Mouse (Mus musculus): ENCODE measurements at regions not wholly inside any gene's neighbourhood (a gene's known extent, or its start where the extent isn't known, plus 50 kb on each side); places are given as distances from the start of the nearest gene placed in this dataset.

DNA sequence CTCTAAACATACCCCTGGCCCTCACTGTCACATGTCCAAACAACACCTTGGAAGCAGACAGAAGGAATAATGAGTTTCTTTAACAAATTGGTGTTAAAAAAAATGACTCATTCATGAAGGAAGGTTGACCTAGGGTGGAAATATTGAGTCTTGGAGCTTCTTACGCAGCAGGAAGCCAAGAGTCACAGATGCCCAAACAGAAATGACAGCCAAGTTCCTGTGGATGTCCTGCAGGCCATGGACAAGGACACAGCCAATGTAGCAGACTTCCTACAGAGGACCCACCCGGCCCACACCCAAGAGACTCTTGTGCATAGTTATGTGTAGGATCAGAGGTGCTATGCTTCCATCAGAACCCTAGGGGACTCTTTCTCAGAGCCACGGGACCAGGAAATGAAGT, 136.1 kb upstream of the Gm3448 start:
- DNase-seq (ENCODE audit: low read depth in 3 of 3, low spot score in 3 of 3) (no peak), ATAC-seq (ENCODE audit: insufficient read depth) (no peak)
- no peak overlapping the region for H3K9ac ChIP-seq (replicated peaks)
- no peak overlapping the region for H3K4me2 ChIP-seq (ENCODE audit: low read depth)
- peaks cover 0 to 12% of the 10 kb centered on the region in 2 experiments; a peak in 1 of 4 replicates for H3K4me1 ChIP-seq (replicated peaks; ENCODE audit: control insufficient read depth in 2 of 2, insufficient read depth in 2 of 2, low read length in 1 of 2)
- H3K9me3 ChIP-seq (ENCODE audit: control insufficient read depth, low read length): no peaks in the 10 kb centered on the region
- TF ChIP-seq EP300 (IDR thresholded peaks at IDR 0.05; ENCODE audit: low read depth) (no peak), CTCF (IDR thresholded peaks at IDR 0.05; ENCODE audit: low read depth) (no peak)
- WGBS (ENCODE audit: insufficient replicate concordance): 33% methylated on average over 3 of the region's 3 CpGs
- H3K4me3 ChIP-seq (ENCODE audit: insufficient read depth in 1 of 2, low read depth in 2 of 2, low read length in 2 of 2): no peak overlapping the region
- no peak overlapping the region for H3K27ac ChIP-seq
- H3K27me3 ChIP-seq (ENCODE audit: control insufficient read depth, insufficient read depth, low read length): no peaks in the 10 kb centered on the region
- no peaks in the 10 kb centered on the region for H3K36me3 ChIP-seq (replicated peaks; ENCODE audit: control insufficient read depth, insufficient read depth, low read depth)

DNA sequence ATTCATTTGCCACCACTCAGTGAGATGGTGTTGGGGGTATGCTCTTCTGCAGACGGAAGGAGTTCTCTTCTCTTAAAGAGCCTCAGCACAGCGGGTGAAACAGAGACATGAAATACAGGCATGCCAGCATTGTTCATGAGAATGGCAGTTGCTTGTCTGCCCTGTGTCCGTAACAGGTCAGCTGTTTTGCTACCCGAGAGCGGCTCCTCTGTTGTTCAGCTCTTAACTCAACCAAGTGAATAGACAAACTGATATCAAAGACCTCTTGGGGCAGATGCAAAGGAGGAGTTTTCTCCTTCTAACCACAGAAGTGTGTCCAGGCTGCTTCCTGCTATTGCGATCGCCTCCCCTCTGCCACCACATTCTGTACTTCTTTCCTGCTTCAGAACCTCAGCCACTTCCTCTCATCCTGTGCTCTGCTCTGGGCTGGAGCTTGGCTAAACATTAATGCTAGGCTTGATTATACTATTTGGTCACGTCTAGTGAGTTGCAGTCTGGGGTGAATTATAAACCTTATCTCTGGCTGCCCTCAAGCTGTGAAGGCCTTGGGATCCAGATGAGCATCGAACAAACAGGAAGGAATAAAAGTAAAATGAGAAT, 133.1 kb upstream of the Gm3448 start:
- no peaks in the 10 kb centered on the region for H3K27me3 ChIP-seq (ENCODE audit: control insufficient read depth, insufficient read depth, low read length)

DNA sequence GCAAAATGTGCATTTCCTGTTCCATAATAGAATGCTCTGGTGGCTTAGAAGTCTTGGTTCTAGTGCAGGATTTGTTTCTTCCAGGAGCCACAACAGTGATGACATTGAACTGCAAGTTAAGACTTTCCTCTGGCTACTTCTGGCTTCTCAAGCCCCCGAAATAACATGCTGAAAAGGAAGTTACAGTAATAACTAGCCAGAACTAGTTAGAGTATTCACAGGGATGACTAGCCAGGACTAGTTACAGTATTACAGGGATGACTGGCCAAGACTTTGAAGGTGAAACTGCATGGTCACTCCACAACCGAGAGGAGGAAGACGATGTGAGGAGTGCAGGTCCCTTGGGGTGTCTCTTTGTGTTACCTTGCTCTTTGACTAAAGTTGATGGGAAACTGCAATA, 126.6 kb upstream of the Gm3448 start:
- WGBS (ENCODE audit: insufficient replicate concordance): 57% methylated on average over 3 of the region's 3 CpGs
- H3K9ac ChIP-seq (replicated peaks): no peak overlapping the region
- H3K4me1 ChIP-seq (replicated peaks; ENCODE audit: control insufficient read depth in 2 of 2, insufficient read depth in 2 of 2, low read length in 1 of 2): no peaks in the 10 kb centered on the region
- H3K4me2 ChIP-seq (ENCODE audit: low read depth): no peak overlapping the region
- ATAC-seq (ENCODE audit: insufficient read depth) (no peak), DNase-seq (ENCODE audit: low read depth in 3 of 3, low spot score in 3 of 3) (no peak)
- H3K9me3 ChIP-seq (ENCODE audit: control insufficient read depth, low read length): no peaks in the 10 kb centered on the region
- no peak overlapping the region for H3K4me3 ChIP-seq (ENCODE audit: insufficient read depth in 1 of 2, low read depth in 2 of 2, low read length in 2 of 2)
- TF ChIP-seq CTCF (IDR thresholded peaks at IDR 0.05; ENCODE audit: low read depth) (no peak), EP300 (IDR thresholded peaks at IDR 0.05; ENCODE audit: low read depth) (no peak)
- H3K36me3 ChIP-seq (replicated peaks; ENCODE audit: control insufficient read depth, insufficient read depth, low read depth): no peaks in the 10 kb centered on the region
- H3K27ac ChIP-seq: no peak overlapping the region
- no peaks in the 10 kb centered on the region for H3K27me3 ChIP-seq (ENCODE audit: control insufficient read depth, insufficient read depth, low read length)

More for the DNA sequence above, 133.1 kb upstream of the Gm3448 start:
- Histone ChIP-seq H3K36me3 (replicated peaks; ENCODE audit: control insufficient read depth, insufficient read depth, low read depth) (no peaks in the 10 kb centered on the region), H3K9me3 (ENCODE audit: control insufficient read depth, low read length) (no peaks in the 10 kb centered on the region), H3K9ac (replicated peaks) (no peak overlapping the region), H3K27ac (no peak overlapping the region), H3K4me1 (replicated peaks; ENCODE audit: control insufficient read depth in 2 of 2, insufficient read depth in 2 of 2, low read length in 1 of 2) (peaks cover 0 to 12% of the 10 kb centered on the region in 2 experiments; a peak in 1 of 4 replicates), H3K4me2 (ENCODE audit: low read depth) (no peak overlapping the region), H3K4me3 (ENCODE audit: insufficient read depth in 1 of 2, low read depth in 2 of 2, low read length in 2 of 2) (no peak overlapping the region)
- WGBS (ENCODE audit: insufficient replicate concordance): 13% methylated on average over 9 of the region's 9 CpGs
- ATAC-seq (ENCODE audit: insufficient read depth) (no peak), DNase-seq (ENCODE audit: low read depth in 3 of 3, low spot score in 3 of 3) (no peak)
- TF ChIP-seq EP300 (IDR thresholded peaks at IDR 0.05; ENCODE audit: low read depth): no peak
- no peak for TF ChIP-seq CTCF (IDR thresholded peaks at IDR 0.05; ENCODE audit: low read depth)

DNA sequence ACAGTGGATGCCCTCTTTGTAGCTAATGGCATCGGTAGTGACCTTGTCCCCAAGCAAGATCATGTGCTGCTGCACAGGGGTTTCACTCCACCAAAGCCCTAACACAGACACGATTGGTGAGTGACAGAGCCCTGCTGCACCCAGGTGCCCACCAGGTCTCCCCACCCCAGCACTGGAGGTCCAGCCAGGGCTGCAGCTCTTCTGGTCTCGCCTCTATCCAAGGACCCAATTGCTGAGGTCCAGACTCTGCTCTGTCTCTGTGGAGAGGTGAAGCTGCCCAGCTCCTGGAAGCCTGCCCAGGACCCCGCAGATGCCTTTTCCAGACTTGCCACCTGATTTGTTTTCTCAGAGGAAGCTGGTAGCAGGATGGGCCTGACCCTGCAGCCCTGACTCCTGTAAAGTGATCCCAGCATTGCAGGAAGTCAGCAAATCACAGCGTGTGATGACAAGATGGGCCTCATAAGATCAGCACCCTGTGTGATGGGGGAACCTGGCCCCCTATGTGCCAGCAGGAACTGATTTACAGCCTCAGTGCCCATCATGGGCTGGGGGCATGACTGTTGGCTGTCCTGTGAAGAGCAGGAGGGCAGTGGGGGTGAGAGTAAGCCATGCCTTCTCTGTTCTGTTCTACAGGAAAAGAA, 116.5 kb upstream of the Gm3448 start:
- Histone ChIP-seq H3K27me3 (ENCODE audit: control insufficient read depth, insufficient read depth, low read length) (no peaks in the 10 kb centered on the region), H3K4me2 (ENCODE audit: low read depth) (no peak overlapping the region), H3K9ac (replicated peaks) (no peak overlapping the region), H3K9me3 (ENCODE audit: control insufficient read depth, low read length) (no peaks in the 10 kb centered on the region), H3K36me3 (replicated peaks; ENCODE audit: control insufficient read depth, insufficient read depth, low read depth) (no peaks in the 10 kb centered on the region), H3K27ac (no peak overlapping the region), H3K4me1 (replicated peaks; ENCODE audit: control insufficient read depth in 2 of 2, insufficient read depth in 2 of 2, low read length in 1 of 2) (peaks cover 0 to 9% of the 10 kb centered on the region in 2 experiments; a peak in 2 of 4 replicates), H3K4me3 (ENCODE audit: insufficient read depth in 1 of 2, low read depth in 2 of 2, low read length in 2 of 2) (no peak overlapping the region)
- 58% methylated on average over 5 of the region's 5 CpGs for WGBS (ENCODE audit: insufficient replicate concordance)
- TF ChIP-seq EP300 (IDR thresholded peaks at IDR 0.05; ENCODE audit: low read depth) (no peak), CTCF (IDR thresholded peaks at IDR 0.05; ENCODE audit: low read depth) (no peak)
- DNase-seq (ENCODE audit: low read depth in 3 of 3, low spot score in 3 of 3) (no peak), ATAC-seq (ENCODE audit: insufficient read depth) (no peak)

DNA sequence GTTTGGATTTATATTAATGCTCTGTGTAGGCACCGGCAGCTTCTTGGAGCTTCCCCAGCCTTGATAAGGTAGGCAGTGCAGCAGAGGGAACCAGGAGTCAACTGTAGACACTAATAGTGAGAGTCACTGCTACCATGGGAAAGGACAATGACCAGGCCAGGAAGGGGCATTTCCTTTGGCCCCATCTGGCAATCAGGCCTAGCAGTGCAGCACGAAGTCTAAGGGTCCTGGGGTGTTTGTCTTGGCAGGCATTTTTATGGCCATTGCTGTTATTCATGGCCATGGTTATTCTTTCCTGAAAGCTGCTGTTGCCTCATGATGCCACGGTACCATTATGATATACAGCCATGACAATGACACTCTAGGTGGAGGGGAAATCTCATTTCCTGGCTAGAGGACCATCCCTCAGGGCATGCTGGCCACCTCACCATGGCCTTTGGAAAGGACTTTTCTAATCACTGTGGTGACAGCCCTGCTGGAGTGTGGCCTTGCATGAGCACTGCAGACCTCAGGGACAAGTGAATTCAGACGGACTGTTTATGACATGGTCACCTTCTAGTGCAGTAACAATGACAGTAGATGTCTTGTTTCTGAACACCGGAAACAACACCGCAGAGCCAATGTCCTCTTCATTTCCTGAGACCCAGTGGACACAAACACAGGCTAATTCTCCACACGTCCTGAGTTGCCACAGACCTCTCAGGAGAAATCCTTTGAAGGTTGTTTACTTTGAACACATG, 111.8 kb upstream of the Gm3448 start:
- no peak overlapping the region for H3K27ac ChIP-seq
- DNase-seq (ENCODE audit: low read depth in 3 of 3, low spot score in 3 of 3): no peak
- 39% methylated on average over 7 of the region's 7 CpGs for WGBS (ENCODE audit: insufficient replicate concordance)
- H3K4me2 ChIP-seq (ENCODE audit: low read depth): no peak overlapping the region
- no peak for ATAC-seq (ENCODE audit: insufficient read depth)
- no peak for TF ChIP-seq CTCF (IDR thresholded peaks at IDR 0.05; ENCODE audit: low read depth)
- no peak for TF ChIP-seq EP300 (IDR thresholded peaks at IDR 0.05; ENCODE audit: low read depth)
- H3K27me3 ChIP-seq (ENCODE audit: control insufficient read depth, insufficient read depth, low read length): no peaks in the 10 kb centered on the region
- H3K9me3 ChIP-seq (ENCODE audit: control insufficient read depth, low read length): no peaks in the 10 kb centered on the region
- H3K9ac ChIP-seq (replicated peaks): no peak overlapping the region
- peaks cover 0 to 12% of the 10 kb centered on the region in 2 experiments; a peak in 2 of 4 replicates for H3K4me1 ChIP-seq (replicated peaks; ENCODE audit: control insufficient read depth in 2 of 2, insufficient read depth in 2 of 2, low read length in 1 of 2)
- no peak overlapping the region for H3K4me3 ChIP-seq (ENCODE audit: insufficient read depth in 1 of 2, low read depth in 2 of 2, low read length in 2 of 2)
- no peaks in the 10 kb centered on the region for H3K36me3 ChIP-seq (replicated peaks; ENCODE audit: control insufficient read depth, insufficient read depth, low read depth)

Data from liver, embryonic 14.5 days (tissue).